Mouse (Mus musculus) urinary bladder, postnatal 36 days (tissue): ENCODE results near the gene Gdf11.

Experiments
- DNase-seq, 2 experiments: peaks; one replicate each; pipeline ENCODE4 v3.0.0; 2022; ENCODE audit warnings: low spot score in 2 of 2, mixed read lengths in 1 of 2

Gdf11 gene

DNA sequence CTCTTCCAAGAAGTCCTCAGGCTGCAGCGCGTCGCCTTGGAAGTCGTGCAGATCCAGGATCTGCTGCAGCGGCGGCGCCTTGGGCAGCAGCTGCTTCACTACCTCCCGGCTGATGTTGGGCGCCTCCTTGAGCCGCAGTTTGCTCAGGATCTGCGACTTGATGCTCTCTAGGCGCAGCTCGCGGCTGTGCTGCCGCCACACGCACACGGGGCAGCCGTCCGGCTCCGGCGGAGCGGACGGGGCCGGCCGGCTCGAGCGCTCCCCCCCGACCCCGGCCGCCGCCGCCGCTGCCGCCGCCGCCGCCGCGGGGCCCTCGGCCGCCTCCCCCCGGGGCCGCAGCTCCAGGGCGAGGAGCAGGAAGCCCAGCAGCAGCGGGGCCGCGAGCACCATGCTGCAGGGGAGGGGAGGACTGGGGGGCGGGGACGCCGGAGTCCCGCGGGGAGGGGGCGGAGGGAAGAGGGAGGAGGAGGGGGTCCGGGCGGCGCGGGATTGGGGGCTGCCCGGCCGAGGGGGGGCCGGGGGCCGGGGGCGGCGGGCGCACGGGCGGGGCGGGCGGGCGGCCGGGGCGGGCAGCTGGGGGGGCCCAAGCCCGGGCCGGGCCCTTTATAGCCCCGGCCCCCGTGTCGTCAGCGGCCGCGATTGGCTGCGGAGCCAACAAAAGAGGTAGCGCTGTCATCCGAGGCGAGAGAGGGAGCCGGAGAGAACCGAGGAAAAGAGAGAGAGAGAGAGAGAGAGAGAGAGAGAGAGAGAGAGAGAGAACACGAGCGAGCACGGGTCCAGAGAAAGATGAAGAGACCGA, at the start of gene Gdf11:
Gdf11 (minus strand) TSS at position 423 of the 799 bp plus-strand sequence.
- peak in 1 of 2 experiments; percentile 46 for DNase-seq

GRCm38 (mm10) chr10:128940475-128941061, 49.0 kb upstream of the Gdf11 start:
- no peak for DNase-seq

GRCm38 (mm10) chr10:128938974-128939373, 47.5 kb upstream of the Gdf11 start:
- no peak for DNase-seq

GRCm38 (mm10) chr10:128938457-128938856, 46.9 kb upstream of the Gdf11 start:
- peak in 1 of 2 experiments; percentile 76 for DNase-seq

GRCm38 (mm10) chr10:128937756-128938390, 46.4 kb upstream of the Gdf11 start:
- no peak for DNase-seq

DNA sequence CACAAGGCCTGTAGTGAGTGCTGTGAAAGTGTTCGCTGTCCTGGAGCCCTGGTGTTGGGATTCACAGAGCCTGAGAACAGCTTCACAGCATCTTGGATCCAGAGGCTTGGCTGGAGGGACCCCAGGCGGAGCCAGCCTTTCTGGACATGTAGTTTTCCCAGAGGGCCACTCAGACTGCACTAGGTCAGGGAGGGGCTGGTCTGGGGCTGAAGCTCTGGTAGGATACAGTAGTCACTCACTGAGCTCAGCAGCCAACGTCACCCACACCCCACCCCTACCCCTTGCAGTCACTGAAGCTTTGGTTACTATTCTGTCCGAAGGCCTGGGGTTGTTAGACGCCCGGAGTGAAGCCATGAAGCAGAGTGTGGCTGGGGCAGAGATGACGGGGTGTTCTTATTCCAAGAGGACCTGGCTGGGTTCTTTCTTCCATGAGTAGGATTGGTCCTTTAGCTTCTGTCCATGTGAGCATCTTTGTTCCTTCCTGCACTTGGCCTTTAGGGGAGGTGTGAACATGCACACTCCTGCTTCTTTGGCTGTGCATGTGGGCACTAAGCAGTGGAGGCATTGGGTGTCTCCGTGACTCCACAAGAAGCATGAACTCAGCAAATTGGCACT, 44.4 kb upstream of the Gdf11 start:
- no peak for DNase-seq

GRCm38 (mm10) chr10:128934997-128935787, 43.7 kb upstream of the Gdf11 start:
- DNase-seq = no peak

DNA sequence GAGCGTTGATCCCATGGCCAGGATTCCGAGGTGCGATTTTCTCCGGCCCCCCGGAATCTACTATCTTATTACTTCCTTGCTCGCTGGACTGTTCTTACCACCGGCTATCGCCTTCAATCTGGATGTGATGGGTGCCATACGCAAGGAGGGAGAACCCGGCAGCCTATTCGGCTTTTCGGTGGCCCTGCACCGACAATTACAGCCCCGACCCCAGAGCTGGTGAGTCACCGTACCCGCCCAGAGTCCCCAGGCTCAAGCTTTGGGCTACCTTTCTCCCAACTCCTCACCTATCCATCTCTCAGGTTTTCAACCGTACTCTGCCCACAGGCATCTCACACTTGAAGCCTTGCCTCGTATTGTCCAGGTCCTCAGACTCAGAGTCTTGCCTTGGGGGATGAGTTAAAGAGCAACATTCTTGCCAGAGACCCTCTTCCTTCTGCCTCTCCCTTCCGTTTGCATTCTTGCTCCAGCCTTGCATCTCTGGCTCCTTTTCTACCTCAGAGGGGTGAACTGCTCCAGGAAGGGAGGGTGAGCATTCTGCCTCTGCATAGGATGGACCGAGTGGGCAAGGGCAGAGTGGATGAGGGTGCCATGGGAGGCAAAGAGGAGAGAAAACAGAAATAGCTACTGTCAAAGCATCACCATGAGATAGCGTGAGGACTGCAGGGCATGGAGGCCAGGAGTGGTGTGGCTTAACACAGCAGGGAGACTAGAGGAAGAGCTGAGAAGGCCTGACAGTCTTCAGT, 42.6 kb upstream of the Gdf11 start:
- no peak for DNase-seq

DNA sequence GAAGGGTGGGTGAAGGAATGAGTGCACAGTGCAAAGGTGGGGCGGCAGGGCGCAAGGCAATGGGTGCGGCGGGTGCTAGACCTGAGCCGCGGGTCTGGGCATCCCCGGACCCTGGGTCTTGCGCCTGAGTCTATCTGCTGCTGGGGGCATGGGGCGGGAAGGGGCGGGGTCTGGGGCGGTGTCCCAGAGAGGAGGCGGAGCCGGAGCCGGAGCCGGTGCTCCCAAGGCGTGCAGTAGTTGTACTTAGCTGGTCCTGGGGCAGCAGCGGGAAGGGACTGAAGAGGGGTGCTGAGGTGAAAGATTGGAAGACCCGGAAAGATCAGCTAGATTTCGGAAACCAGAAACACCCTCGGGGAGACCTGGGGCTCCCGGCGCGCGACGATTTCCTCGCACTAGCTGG, 42.1 kb upstream of the Gdf11 start, which contains the start of gene Itga7:
Itga7 (plus strand) TSS at position 245 of the 400 bp plus-strand sequence.
- DNase-seq = no peak

DNA sequence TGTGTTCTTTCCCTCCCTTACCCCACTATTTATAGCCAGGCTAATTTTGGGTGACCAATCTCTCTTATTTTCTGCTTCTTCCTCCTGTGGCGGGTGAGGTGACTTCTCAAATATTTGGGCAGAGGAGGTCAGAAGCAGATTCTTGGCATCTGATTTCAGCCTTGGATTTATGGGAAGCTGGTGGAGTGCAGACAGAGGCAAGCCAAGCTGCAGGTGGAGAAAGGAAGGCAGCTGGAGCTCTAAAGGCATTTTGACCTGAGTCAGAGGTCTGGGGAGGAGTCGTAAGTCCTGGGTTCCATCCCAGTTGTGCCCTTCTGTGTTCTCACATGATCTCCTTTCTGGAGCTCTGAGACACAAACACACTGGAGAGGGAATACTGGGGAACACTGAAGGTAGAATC, 39.9 kb upstream of the Gdf11 start:
- DNase-seq = no peak

- no peak for DNase-seq
Measured at GRCm38 (mm10) chr10:128929638-128930378, 38.3 kb upstream of the Gdf11 start.

DNA sequence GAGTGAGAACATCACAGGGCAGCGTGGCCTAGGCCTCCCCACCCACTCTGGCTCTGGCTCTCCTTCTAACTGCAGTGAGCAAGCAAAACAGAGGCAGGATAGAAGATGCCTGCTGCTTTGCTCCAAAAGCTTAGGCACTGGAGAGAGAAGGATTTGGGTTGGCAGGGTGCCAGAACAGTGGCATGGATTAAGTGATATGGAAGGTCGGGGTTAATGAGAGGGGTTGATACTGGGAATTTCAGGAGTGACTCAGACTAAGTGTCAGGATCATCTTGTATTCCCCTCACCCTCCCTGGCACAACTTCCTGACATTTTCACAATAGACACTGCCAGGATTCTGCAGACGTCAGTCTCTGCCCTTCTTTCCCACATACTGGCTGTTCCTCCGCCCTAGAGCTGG, 36.8 kb upstream of the Gdf11 start:
- no peak for DNase-seq

DNA sequence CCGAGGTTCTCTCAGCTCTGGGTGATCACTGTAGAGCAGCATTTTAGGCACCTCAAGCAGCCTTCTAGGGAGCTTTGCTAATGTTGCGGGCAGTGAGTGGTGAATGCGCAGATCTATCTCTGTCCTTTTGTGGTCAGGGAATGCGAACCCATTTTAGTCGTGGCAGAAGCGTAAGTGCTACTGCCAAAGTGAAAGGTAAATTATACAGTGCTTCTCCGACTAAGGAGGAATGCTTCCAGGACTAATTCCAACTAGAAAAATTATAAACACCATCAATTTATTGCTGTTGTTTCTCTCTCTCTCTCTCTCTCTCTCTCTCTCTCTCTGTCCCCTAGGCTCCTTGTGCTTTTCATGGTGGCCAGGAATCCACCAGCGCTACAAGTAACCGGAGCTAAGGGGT, 32.4 kb upstream of the Gdf11 start, which contains the start of gene Bloc1s1:
Bloc1s1 (minus strand) TSS at position 101 of the 400 bp plus-strand sequence.
- DNase-seq = no peak

GRCm38 (mm10) chr10:128923013-128923691, 31.6 kb upstream of the Gdf11 start:
- DNase-seq = peak; percentile 93 to 97

DNA sequence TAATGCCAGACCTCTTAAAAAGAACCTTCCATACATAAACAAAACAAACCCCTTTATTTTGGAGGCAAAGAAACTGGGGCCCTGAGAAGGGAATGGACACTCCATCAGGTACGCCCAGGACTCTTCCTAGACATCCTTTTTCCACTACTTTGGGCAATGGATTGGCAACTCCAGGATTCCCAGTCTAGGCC, 31.2 kb upstream of the Gdf11 start, which contains the start of gene Rdh5:
Rdh5 (minus strand) TSS at position 67 of the 191 bp plus-strand sequence.
- DNase-seq = no peak

DNA sequence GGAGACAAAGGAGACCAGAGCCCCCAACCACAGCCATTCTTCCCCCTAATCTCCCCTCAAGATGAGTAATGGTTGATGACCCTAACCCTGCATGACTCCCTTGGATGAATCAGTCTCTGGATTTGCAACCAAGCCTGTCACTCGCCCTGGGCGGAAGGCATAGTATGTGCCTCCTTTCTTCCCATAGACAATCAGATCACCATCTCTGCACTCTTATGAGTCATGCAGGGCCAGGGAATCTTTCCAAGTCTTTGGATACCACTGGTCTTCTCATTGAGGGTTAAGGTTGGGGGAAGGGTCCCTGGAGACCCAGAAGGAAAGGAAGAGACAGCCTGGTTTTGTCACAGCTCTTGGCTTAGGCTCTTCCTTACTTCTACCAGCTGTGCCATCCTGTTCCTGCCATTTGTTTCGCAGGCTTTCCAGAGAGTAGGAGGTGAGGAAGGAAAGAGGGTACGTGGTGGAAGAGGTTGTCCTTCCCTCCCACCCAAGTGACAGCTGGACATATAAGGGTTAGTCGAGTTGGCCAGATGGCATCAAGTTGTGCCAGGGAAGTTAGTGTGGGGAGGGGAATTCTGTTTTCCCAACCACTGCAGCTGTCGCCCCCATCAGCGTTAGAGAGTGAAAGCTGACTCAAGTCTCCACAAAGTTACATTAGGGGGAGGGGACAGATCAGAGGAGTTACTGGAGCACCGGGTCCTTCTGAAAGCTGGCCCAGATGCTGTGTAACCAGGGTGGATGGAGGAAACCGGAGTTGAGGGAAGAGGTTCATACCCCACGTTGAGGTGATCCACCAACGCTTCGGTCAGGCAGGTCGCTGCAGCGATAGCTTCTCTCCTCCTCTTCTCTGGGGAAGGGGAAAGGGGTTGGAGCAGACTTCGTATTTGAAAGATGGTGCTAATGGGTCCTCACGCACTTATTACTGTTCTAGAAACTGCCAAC, 30.6 kb upstream of the Gdf11 start:
- DNase-seq = no peak

DNA sequence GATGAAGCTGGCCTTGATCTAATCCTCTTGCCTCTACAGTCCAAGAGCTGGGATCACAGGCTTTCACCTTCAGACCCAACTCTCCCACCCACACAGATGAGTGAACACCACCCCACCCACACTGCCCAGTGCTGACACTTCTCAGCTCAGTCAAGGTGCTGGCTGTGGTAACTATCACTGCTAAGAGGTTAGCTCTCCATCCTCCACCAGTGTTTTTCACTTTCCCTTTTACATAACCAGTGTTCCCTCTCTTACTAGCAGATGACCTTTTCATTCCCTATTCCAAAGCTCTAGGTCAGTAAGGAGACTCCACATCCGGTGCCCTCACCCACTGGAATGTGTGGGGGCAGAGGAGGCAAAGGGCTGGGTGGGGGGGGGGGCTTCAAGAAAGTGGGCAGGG, 29.7 kb upstream of the Gdf11 start:
- no peak for DNase-seq

GRCm38 (mm10) chr10:128920736-128921161, 29.2 kb upstream of the Gdf11 start:
- DNase-seq = no peak

DNA sequence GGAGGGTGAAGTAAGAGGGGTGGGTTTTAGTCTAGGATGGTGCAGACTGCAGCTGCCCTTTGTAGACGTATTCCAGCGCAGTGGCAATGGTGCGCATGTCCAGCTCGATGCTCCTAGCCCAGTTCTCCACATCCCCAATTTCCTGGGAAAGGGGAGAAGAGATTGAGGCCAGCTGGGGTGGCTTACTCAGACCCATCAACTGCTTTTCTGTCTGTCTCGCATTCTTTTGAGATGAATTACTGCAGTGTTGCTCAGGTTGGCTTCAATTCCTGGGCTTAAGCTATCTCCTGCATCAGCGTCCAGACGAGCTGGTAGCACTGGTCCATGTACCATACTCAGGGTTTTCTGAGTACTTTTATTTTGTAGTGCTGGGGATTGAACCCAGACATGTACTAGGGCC, 28.4 kb upstream of the Gdf11 start:
- no peak for DNase-seq
